Mouse (Mus musculus): ENCODE data around the gene Nckap1.
"Not testable (repeated sequence)": the region's sequence is repeated elsewhere in the genome, so short reads cannot be mapped to it uniquely, and the experiment has no call there.

Nckap1 gene

GRCm38 (mm10) chr2:80560773-80561172 lies 20.4 kb downstream of the Nckap1 start:
- no peak for DNase-seq (ENCODE audit: low spot score in 2 of 2)

- DNase-seq (ENCODE audit: low spot score in 2 of 2) = no peak
These were observed 21.5 kb downstream of the Nckap1 start for GRCm38 (mm10) chr2:80559655-80560054.

GRCm38 (mm10) chr2:80554442-80554841 lies 26.7 kb downstream of the Nckap1 start:
- DNase-seq (ENCODE audit: low spot score in 2 of 2) = no peak

GRCm38 (mm10) chr2:80549704-80550103 lies 31.5 kb downstream of the Nckap1 start:
- DNase-seq (ENCODE audit: low spot score in 2 of 2) = no peak

GRCm38 (mm10) chr2:80547901-80548300 lies 33.3 kb downstream of the Nckap1 start:
- DNase-seq (ENCODE audit: low spot score in 2 of 2) = no peak

GRCm38 (mm10) chr2:80542801-80543200 lies 38.4 kb downstream of the Nckap1 start:
- DNase-seq (ENCODE audit: low spot score in 2 of 2) = no peak

GRCm38 (mm10) chr2:80537156-80537555 lies 44.0 kb downstream of the Nckap1 start:
- no peak for DNase-seq (ENCODE audit: low spot score in 2 of 2)

GRCm38 (mm10) chr2:80536608-80537007 lies 44.6 kb downstream of the Nckap1 start:
- DNase-seq (ENCODE audit: low spot score in 2 of 2) = no peak

- DNase-seq (ENCODE audit: low spot score in 2 of 2) = no peak
These were observed 56.9 kb downstream of the Nckap1 start for GRCm38 (mm10) chr2:80524275-80524674.

- no peak for DNase-seq (ENCODE audit: low spot score in 2 of 2)
These were observed 75.0 kb downstream of the Nckap1 start for GRCm38 (mm10) chr2:80506051-80506802.

GRCm38 (mm10) chr2:80502132-80502531 lies 79.0 kb downstream of the Nckap1 start:
- no peak for DNase-seq (ENCODE audit: low spot score in 2 of 2)

- DNase-seq (ENCODE audit: low spot score in 2 of 2) = not testable (repeated sequence)
These were observed 85.9 kb downstream of the Nckap1 start for GRCm38 (mm10) chr2:80495304-80495703.

- DNase-seq (ENCODE audit: low spot score in 2 of 2) = no peak
These were observed 94.3 kb downstream of the Nckap1 start for GRCm38 (mm10) chr2:80486851-80487250.

- DNase-seq (ENCODE audit: low spot score in 2 of 2) = no peak
These were observed 96.2 kb downstream of the Nckap1 start for GRCm38 (mm10) chr2:80484951-80485350.

- no peak for DNase-seq (ENCODE audit: low spot score in 2 of 2)
These were observed 105.3 kb downstream of the Nckap1 start for GRCm38 (mm10) chr2:80475831-80476230.

- no peak for DNase-seq (ENCODE audit: low spot score in 2 of 2)
These were observed 106.9 kb downstream of the Nckap1 start for GRCm38 (mm10) chr2:80474247-80474796.

- DNase-seq (ENCODE audit: low spot score in 2 of 2) = no peak
These were observed 115.0 kb downstream of the Nckap1 start for GRCm38 (mm10) chr2:80465991-80466821.

GRCm38 (mm10) chr2:80461827-80462226 lies 119.4 kb downstream of the Nckap1 start:
- DNase-seq (ENCODE audit: low spot score in 2 of 2) = no peak

Measured in frontal cortex, postnatal 36 days (tissue).